26 mouse cellular contexts compared by ENCODE assay signal in the genomic region with DNA sequence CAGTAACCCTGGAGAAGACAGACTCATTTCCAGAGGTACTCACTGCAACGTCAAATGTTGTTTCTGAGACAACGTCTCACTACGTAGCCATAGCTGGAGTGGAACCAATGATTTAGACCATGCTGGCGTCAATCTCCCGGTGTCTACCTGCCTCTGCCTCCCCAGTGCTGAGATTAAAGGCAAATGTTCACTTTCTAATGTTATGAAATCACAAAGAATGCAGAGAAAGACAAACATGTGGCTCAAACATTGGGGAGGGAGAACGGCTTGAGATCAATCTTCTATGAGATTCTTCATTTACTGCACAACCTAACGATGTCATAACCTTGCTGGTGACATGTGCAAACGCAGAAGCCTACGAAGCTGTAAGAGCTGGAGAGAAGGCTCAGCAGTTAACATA. TPM values are rescaled to one million over a fixed set of nuclear protein-coding genes. Genes with fewer than 3 reads are reported as not detected.
DNase-seq lines count a peak whose midpoint lies in the region; ATAC-seq and TF ChIP-seq lines count a peak whose summit lies in the region.
"Had no signal": no experiment of that assay in that cellular context is flagged by ENCODE, and none has a peak within 500 bp of the region (broad histone marks: within the 10 kb centered on the region; RNA-seq: fewer than 3 reads in every experiment).

No protein-coding gene starts in this region.

- H3K27ac ChIP-seq in hindbrain, embryonic 13.5 days = no peak overlapping the region
- no peak overlapping the region for H3K27ac ChIP-seq in hindbrain, postnatal 0 days
- no peak overlapping the region for H3K27ac ChIP-seq in liver, adult 2 months (replicated peaks; ENCODE audit: insufficient read depth, low read depth, low read length)
- H3K27ac ChIP-seq in liver, embryonic 11.5 days (ENCODE audit: low read depth, low read length) = no peak overlapping the region
- H3K27ac ChIP-seq: embryonic facial prominence, embryonic 15.5 days; forebrain, embryonic 10.5 days; forebrain, embryonic 12.5 days had no signal

- peak overlapping the region; percentile 3; the same call in 1 of the 2 replicates for H3K9ac ChIP-seq in hindbrain, embryonic 13.5 days
- no peak overlapping the region for H3K9ac ChIP-seq in hindbrain, postnatal 0 days (replicated peaks; ENCODE audit: low read length)
- H3K9ac ChIP-seq in liver, adult 2 months (ENCODE audit: low read depth, low read length) = no peak overlapping the region
- no peak overlapping the region for H3K9ac ChIP-seq in liver, embryonic 11.5 days (ENCODE audit: low read depth, low read length)
- H3K9ac ChIP-seq: embryonic facial prominence, embryonic 13.5 days; embryonic facial prominence, embryonic 15.5 days; forebrain, embryonic 12.5 days had no signal

- H3K9me3 ChIP-seq in hindbrain, embryonic 13.5 days = peaks cover under 1% of the 10 kb centered on the region; the same call in 1 of the 2 replicates
- H3K9me3 ChIP-seq in hindbrain, postnatal 0 days (ENCODE audit: low read length) = no peaks in the 10 kb centered on the region
- H3K9me3 ChIP-seq in liver, embryonic 11.5 days (ENCODE audit: control insufficient read depth, low read length) = peaks cover 4% of the 10 kb centered on the region

- peaks cover 37% of the 10 kb centered on the region for H3K36me3 ChIP-seq in hindbrain, embryonic 13.5 days
- peaks cover 17% of the 10 kb centered on the region for H3K36me3 ChIP-seq in hindbrain, postnatal 0 days (ENCODE audit: insufficient read depth, low read length)
- H3K36me3 ChIP-seq in liver, adult 2 months (ENCODE audit: control insufficient read depth, insufficient read depth, low read length) = peaks cover 23% of the 10 kb centered on the region
- peaks cover 37% of the 10 kb centered on the region for H3K36me3 ChIP-seq in liver, embryonic 11.5 days (ENCODE audit: control insufficient read depth, insufficient read depth, low read length)

- H3K4me1 ChIP-seq in hindbrain, embryonic 13.5 days (replicated peaks) = peaks cover 39% of the 10 kb centered on the region
- H3K4me1 ChIP-seq in hindbrain, postnatal 0 days (ENCODE audit: insufficient read depth, low read length) = peaks cover 8% of the 10 kb centered on the region
- peaks cover 7% of the 10 kb centered on the region for H3K4me1 ChIP-seq in liver, adult 2 months (ENCODE audit: control insufficient read depth, insufficient read depth, low read length)
- H3K4me1 ChIP-seq in liver, embryonic 11.5 days (replicated peaks; ENCODE audit: control insufficient read depth, insufficient read depth, low read length) = peaks cover 8% of the 10 kb centered on the region

- no peak for TF ChIP-seq POLR2A in liver, adult 2 months (IDR thresholded peaks at IDR 0.05; ENCODE audit: extremely low read depth, insufficient read depth, low read length)

- H3K27me3 ChIP-seq in hindbrain, embryonic 13.5 days = no peaks in the 10 kb centered on the region
- H3K27me3 ChIP-seq in hindbrain, postnatal 0 days (ENCODE audit: insufficient read depth, low read length) = no peaks in the 10 kb centered on the region
- H3K27me3 ChIP-seq in liver, adult 2 months (ENCODE audit: control insufficient read depth, insufficient read depth, low read length) = no peaks in the 10 kb centered on the region; the same call in 1 of the 2 replicates
- H3K27me3 ChIP-seq in liver, embryonic 11.5 days (replicated peaks; ENCODE audit: control insufficient read depth, insufficient read depth, low read length) = no peaks in the 10 kb centered on the region
- H3K27me3 ChIP-seq: embryonic facial prominence, embryonic 13.5 days; embryonic facial prominence, embryonic 15.5 days; forebrain, embryonic 12.5 days had no signal

- no peak overlapping the region for H3K4me3 ChIP-seq in hindbrain, embryonic 13.5 days
- no peak overlapping the region for H3K4me3 ChIP-seq in hindbrain, postnatal 0 days (ENCODE audit: low read length)
- no peak overlapping the region for H3K4me3 ChIP-seq in liver, adult 2 months (ENCODE audit: insufficient read depth, low read depth, low read length)
- no peak overlapping the region for H3K4me3 ChIP-seq in liver, embryonic 11.5 days (ENCODE audit: low read depth, low read length)
- H3K4me3 ChIP-seq: embryonic facial prominence, embryonic 13.5 days; embryonic facial prominence, embryonic 15.5 days; erythroblast, embryonic 14.5 days; forebrain, embryonic 10.5 days; forebrain, embryonic 12.5 days had no signal

- no peak for TF ChIP-seq CTCF in hindbrain, postnatal 0 days (IDR thresholded peaks at IDR 0.05; ENCODE audit: low read depth)
- no peak for TF ChIP-seq CTCF in liver, adult 2 months (IDR thresholded peaks at IDR 0.05; ENCODE audit: low read depth, low read length)

- H3K79me2 ChIP-seq in liver, adult 2 months (ENCODE audit: control insufficient read depth, insufficient read depth, low read length) = peaks cover 17% of the 10 kb centered on the region; the same call in 1 of the 2 replicates

- DNase-seq in hindbrain, postnatal 0 days (ENCODE audit: low spot score) = no peak
- DNase-seq in liver, adult 2 months (ENCODE audit: extremely low read depth, low read depth, low spot score) = peak; percentile 67
- no peak for DNase-seq in liver, embryonic 11.5 days (ENCODE audit: low spot score)
- peak; percentile 9 for DNase-seq in testis, postnatal 10 days (ENCODE audit: low spot score)
- no peak for DNase-seq in testis, postnatal 14 days (ENCODE audit: low spot score)
- DNase-seq: adrenal gland, adult 2 months; adrenal gland, postnatal 10 days; adrenal gland, postnatal 25 days; cerebellum, adult 11 months; cerebellum, adult 18-20 months; cerebellum, adult 8-10 months; cerebellum, adult 9-11 months; cerebellum, postnatal 14 days; cerebellum, postnatal 36 days; embryo, embryonic 11 days had no signal

- no peak overlapping the region for H3K4me2 ChIP-seq in hindbrain, embryonic 13.5 days
- H3K4me2 ChIP-seq in hindbrain, postnatal 0 days (ENCODE audit: low read depth, low read length) = no peak overlapping the region
- no peak overlapping the region for H3K4me2 ChIP-seq in liver, embryonic 11.5 days
- H3K4me2 ChIP-seq: embryonic facial prominence, embryonic 15.5 days; forebrain, embryonic 12.5 days had no signal

- ATAC-seq in hindbrain, embryonic 13.5 days (ENCODE audit: low FRiP score) = no peak
- ATAC-seq in hindbrain, postnatal 0 days = no peak
- no peak for ATAC-seq in liver, embryonic 11.5 days (replicated peaks; ENCODE audit: low FRiP score)
- ATAC-seq: forebrain, embryonic 14.5 days had no signal

- WGBS in hindbrain, embryonic 13.5 days = 91% methylated on average over 9 of the region's 9 CpGs
- 86% methylated on average over 9 of the region's 9 CpGs for WGBS in hindbrain, postnatal 0 days
- WGBS in liver, adult 2 months = 27% methylated on average over 9 of the region's 9 CpGs
- 85% methylated on average over 9 of the region's 9 CpGs for WGBS in liver, embryonic 11.5 days

RNA-seq across cellular contexts. Expression of a gene that starts 3.5 kb away (rescaled TPM):
- polyA plus RNA-seq in hindbrain, embryonic 13.5 days (2015; fragmentation: Nextera tagmentation; extraction: Ambion mirVana) = 0.34 TPM in 1 of 2 replicates, not detected in the other
- not detected in 2 replicates for total RNA-seq in hindbrain, postnatal 0 days (2014; rRNA removed)
- polyA plus RNA-seq in hindbrain, postnatal 0 days (2015; fragmentation: Nextera tagmentation; extraction: Ambion mirVana) = 0.34 and 0.61 TPM in 2 replicates
- not detected in 2 replicates for total RNA-seq in liver, adult 2 months (2014; rRNA removed)
- polyA plus RNA-seq in liver, adult 2 months (2012; rRNA removed) = not detected in 2 replicates
- 0.57 and 0.70 TPM in 2 replicates for polyA plus RNA-seq in liver, embryonic 11.5 days (2014; fragmentation: Nextera tagmentation; extraction: Ambion mirVana)
- total RNA-seq: common myeloid progenitor, adult 5-6 weeks; ES-E14; MEL had no signal
- polyA plus RNA-seq: embryonic facial prominence, embryonic 11.5 days; embryonic facial prominence, embryonic 13.5 days; embryonic facial prominence, embryonic 15.5 days; erythroblast, embryonic 14.5 days had no signal

RNA-seq across cellular contexts. Expression of a gene that starts 19.7 kb away (rescaled TPM):
- 47.8 and 47.9 TPM in 2 replicates for polyA plus RNA-seq in hindbrain, embryonic 13.5 days (2015; fragmentation: Nextera tagmentation; extraction: Ambion mirVana)
- 85.9 and 93.1 TPM in 2 replicates for total RNA-seq in hindbrain, postnatal 0 days (2014; rRNA removed)
- 38.9 and 39.1 TPM in 2 replicates for polyA plus RNA-seq in hindbrain, postnatal 0 days (2015; fragmentation: Nextera tagmentation; extraction: Ambion mirVana)
- 19.4 and 29.1 TPM in 2 replicates for total RNA-seq in liver, adult 2 months (2014; rRNA removed)
- 42.6 and 60.1 TPM in 2 replicates for polyA plus RNA-seq in liver, adult 2 months (2012; rRNA removed)
- polyA plus RNA-seq in liver, embryonic 11.5 days (2014; fragmentation: Nextera tagmentation; extraction: Ambion mirVana) = 53.4 and 54.2 TPM in 2 replicates

RNA-seq across cellular contexts. Expression of a gene that starts 19.8 kb away (rescaled TPM):
- polyA plus RNA-seq in hindbrain, embryonic 13.5 days (2015; fragmentation: Nextera tagmentation; extraction: Ambion mirVana) = 42.9 and 44.0 TPM in 2 replicates
- total RNA-seq in hindbrain, postnatal 0 days (2014; rRNA removed) = 38.6 and 39.8 TPM in 2 replicates
- polyA plus RNA-seq in hindbrain, postnatal 0 days (2015; fragmentation: Nextera tagmentation; extraction: Ambion mirVana) = 18.5 and 18.6 TPM in 2 replicates
- 13.1 and 13.2 TPM in 2 replicates for total RNA-seq in liver, adult 2 months (2014; rRNA removed)
- 3.3 and 4.6 TPM in 2 replicates for polyA plus RNA-seq in liver, adult 2 months (2012; rRNA removed)
- polyA plus RNA-seq in liver, embryonic 11.5 days (2014; fragmentation: Nextera tagmentation; extraction: Ambion mirVana) = 21.3 and 21.7 TPM in 2 replicates

RNA-seq across cellular contexts. Expression of a gene that starts 21.5 kb away (rescaled TPM):
- polyA plus RNA-seq in hindbrain, embryonic 13.5 days (2015; fragmentation: Nextera tagmentation; extraction: Ambion mirVana) = 7.8 and 8.6 TPM in 2 replicates
- 3.0 and 4.9 TPM in 2 replicates for total RNA-seq in hindbrain, postnatal 0 days (2014; rRNA removed)
- 3.7 and 4.8 TPM in 2 replicates for polyA plus RNA-seq in hindbrain, postnatal 0 days (2015; fragmentation: Nextera tagmentation; extraction: Ambion mirVana)
- 4.0 and 4.1 TPM in 2 replicates for total RNA-seq in liver, adult 2 months (2014; rRNA removed)
- polyA plus RNA-seq in liver, adult 2 months (2012; rRNA removed) = 1.4 and 1.7 TPM in 2 replicates
- 3.8 and 4.1 TPM in 2 replicates for polyA plus RNA-seq in liver, embryonic 11.5 days (2014; fragmentation: Nextera tagmentation; extraction: Ambion mirVana)

RNA-seq across cellular contexts. Expression of a gene that starts 37.3 kb away (rescaled TPM):
- 31.5 and 34.1 TPM in 2 replicates for polyA plus RNA-seq in hindbrain, embryonic 13.5 days (2015; fragmentation: Nextera tagmentation; extraction: Ambion mirVana)
- 28.8 and 42.7 TPM in 2 replicates for total RNA-seq in hindbrain, postnatal 0 days (2014; rRNA removed)
- polyA plus RNA-seq in hindbrain, postnatal 0 days (2015; fragmentation: Nextera tagmentation; extraction: Ambion mirVana) = 23.6 and 27.9 TPM in 2 replicates
- 2.2 and 4.2 TPM in 2 replicates for total RNA-seq in liver, adult 2 months (2014; rRNA removed)
- 6.5 and 12.6 TPM in 2 replicates for polyA plus RNA-seq in liver, adult 2 months (2012; rRNA removed)
- 9.5 and 10.9 TPM in 2 replicates for polyA plus RNA-seq in liver, embryonic 11.5 days (2014; fragmentation: Nextera tagmentation; extraction: Ambion mirVana)

Comparison
In these comparisons a context has a peak if more than half of its experiments do, and no peak if none do; other contexts are left out.
1. DNase-seq: peak in liver, adult 2 months (single experiment) and testis, postnatal 10 days (single experiment); none in hindbrain, postnatal 0 days (single experiment), liver, embryonic 11.5 days (single experiment) and testis, postnatal 14 days (single experiment).